10 mouse cellular contexts compared by ENCODE assay signal in genomic region chr5:29772651-29773330, GRCm38 (mm10). TPM values are rescaled to one million over a fixed set of nuclear protein-coding genes. Genes with fewer than 3 reads are reported as not detected.
DNase-seq lines count a peak whose midpoint lies in the region; ATAC-seq and TF ChIP-seq lines count a peak whose summit lies in the region.
"Had no signal": no experiment of that assay in that cellular context is flagged by ENCODE, and none has a peak within 500 bp of the region (broad histone marks: within the 10 kb centered on the region; RNA-seq: fewer than 3 reads in every experiment).

No protein-coding gene starts in this region.

- TF ChIP-seq POLR2A in bone marrow macrophage, adult 2 months (IDR thresholded peaks at IDR 0.05; ENCODE audit: borderline replicate concordance, low read depth, low read length), result no peak

- H3K4me1 ChIP-seq in kidney, embryonic 14.5 days (ENCODE audit: control insufficient read depth, insufficient read depth, low read length), result no peaks in the 10 kb centered on the region
- H3K4me1 ChIP-seq in bone marrow macrophage, adult 2 months (ENCODE audit: control insufficient read depth, insufficient read depth, low read length), result peaks cover 17% of the 10 kb centered on the region
- H3K4me1 ChIP-seq in liver, postnatal 0 days (ENCODE audit: insufficient read depth), result no peaks in the 10 kb centered on the region
- H3K4me1 ChIP-seq: limb, embryonic 10.5 days; midbrain, embryonic 13.5 days had no signal

- 65% methylated on average over 4 of the region's 4 CpGs for WGBS in kidney, embryonic 14.5 days
- WGBS in liver, postnatal 0 days (ENCODE audit: insufficient replicate concordance), result 65% methylated on average over 4 of the region's 4 CpGs

- no peak overlapping the region for H3K9ac ChIP-seq in kidney, embryonic 14.5 days (ENCODE audit: low read depth, low read length)
- H3K9ac ChIP-seq in liver, postnatal 0 days (replicated peaks), result no peak overlapping the region
- H3K9ac ChIP-seq: midbrain, embryonic 13.5 days had no signal

- no peak for TF ChIP-seq CTCF in bone marrow macrophage, adult 2 months (IDR thresholded peaks at IDR 0.05; ENCODE audit: low read depth, low read length)
- TF ChIP-seq CTCF in liver, postnatal 0 days (IDR thresholded peaks at IDR 0.05; ENCODE audit: low read depth), result no peak

- H3K4me3 ChIP-seq in kidney, embryonic 14.5 days (ENCODE audit: low read length), result no peak overlapping the region
- H3K4me3 ChIP-seq in bone marrow macrophage, adult 2 months (ENCODE audit: insufficient read depth, low read length), result no peak overlapping the region
- no peak overlapping the region for H3K4me3 ChIP-seq in liver, postnatal 0 days (ENCODE audit: low read depth, low read length)
- H3K4me3 ChIP-seq: limb, embryonic 10.5 days; midbrain, embryonic 13.5 days had no signal

- 0 out of 2 replicates have a peak, but pooled peaks have one; percentile 40 for ATAC-seq in kidney, embryonic 14.5 days (ENCODE audit: low FRiP score, low TSS enrichment)
- ATAC-seq in liver, postnatal 0 days, result no peak
- ATAC-seq: midbrain, embryonic 13.5 days had no signal

- no peak overlapping the region for H3K4me2 ChIP-seq in kidney, embryonic 14.5 days (replicated peaks; ENCODE audit: low read depth, low read length)
- H3K4me2 ChIP-seq in liver, postnatal 0 days (ENCODE audit: low read depth, low read length), result no peak overlapping the region
- H3K4me2 ChIP-seq: midbrain, embryonic 13.5 days had no signal

- H3K27ac ChIP-seq in kidney, embryonic 14.5 days (ENCODE audit: low read depth, low read length), result no peak overlapping the region
- H3K27ac ChIP-seq in bone marrow macrophage, adult 2 months (ENCODE audit: insufficient read depth, low read depth, low read length), result peak overlapping the region; percentile 60
- no peak overlapping the region for H3K27ac ChIP-seq in liver, postnatal 0 days (ENCODE audit: low read depth)
- H3K27ac ChIP-seq: limb, embryonic 10.5 days; midbrain, embryonic 13.5 days had no signal

- no peaks in the 10 kb centered on the region for H3K9me3 ChIP-seq in kidney, embryonic 14.5 days (ENCODE audit: control insufficient read depth, low read length)
- no peaks in the 10 kb centered on the region for H3K9me3 ChIP-seq in liver, postnatal 0 days (ENCODE audit: low read length)
- H3K9me3 ChIP-seq: limb, embryonic 10.5 days; midbrain, embryonic 13.5 days had no signal

- no peak for TF ChIP-seq EP300 in liver, postnatal 0 days (IDR thresholded peaks at IDR 0.05; ENCODE audit: low read depth)

- H3K36me3 ChIP-seq in kidney, embryonic 14.5 days (ENCODE audit: control insufficient read depth, insufficient read depth, low read length), result peaks cover 26% of the 10 kb centered on the region; the same call in 1 of the 2 replicates
- peaks cover 29% of the 10 kb centered on the region for H3K36me3 ChIP-seq in liver, postnatal 0 days (replicated peaks; ENCODE audit: insufficient read depth, low read length)

- no peaks in the 10 kb centered on the region for H3K27me3 ChIP-seq in kidney, embryonic 14.5 days (ENCODE audit: control insufficient read depth, insufficient read depth, low read length)
- no peaks in the 10 kb centered on the region for H3K27me3 ChIP-seq in liver, postnatal 0 days (ENCODE audit: insufficient read depth, low read length)
- H3K27me3 ChIP-seq: midbrain, embryonic 13.5 days had no signal

- DNase-seq in kidney, adult 18-20 months, result no peak
- DNase-seq in cerebellum, postnatal 14 days, result peak; percentile 66 to 81
- peak; percentile 50 to 60 for DNase-seq in layer of hippocampus, postnatal 14 days (ENCODE audit: low spot score in 2 of 2)
- DNase-seq in liver, postnatal 0 days, result no peak
- no peak for DNase-seq in right cerebral cortex, adult 18-20 months

RNA-seq across cellular contexts. Expression of gene Gm5129, which starts 37.1 kb away (rescaled TPM):
- not detected in 2 replicates for polyA plus RNA-seq in kidney, embryonic 14.5 days (2014; fragmentation: Nextera tagmentation; extraction: Ambion mirVana)
- not detected in 2 replicates for polyA plus RNA-seq in bone marrow macrophage, adult 2 months (2012; ENCODE audit: insufficient read depth, insufficient read length, missing spikeins)
- total RNA-seq in layer of hippocampus, postnatal 14 days (2021), result not detected
- not detected in 2 replicates for polyA plus RNA-seq in liver, postnatal 0 days (2015; fragmentation: Nextera tagmentation; extraction: Ambion mirVana)
- polyA plus RNA-seq: midbrain, embryonic 13.5 days; spleen, adult 2 months had no signal

RNA-seq across cellular contexts. Expression of gene Dnajb6, which starts 37.3 kb away (rescaled TPM):
- polyA plus RNA-seq in kidney, embryonic 14.5 days (2014; fragmentation: Nextera tagmentation; extraction: Ambion mirVana), result 130 and 141 TPM in 2 replicates
- 112 and 123 TPM in 2 replicates for polyA plus RNA-seq in bone marrow macrophage, adult 2 months (2012; ENCODE audit: insufficient read depth, insufficient read length, missing spikeins)
- 100 to 1,000 TPM; 171 to 178 TPM for total RNA-seq in layer of hippocampus, postnatal 14 days (2021)
- polyA plus RNA-seq in liver, postnatal 0 days (2015; fragmentation: Nextera tagmentation; extraction: Ambion mirVana), result 83.0 and 87.4 TPM in 2 replicates

Comparison
In these comparisons a context has a peak if more than half of its experiments do, and no peak if none do; other contexts are left out.
1. DNase-seq: peak in cerebellum, postnatal 14 days (2 of 2) and layer of hippocampus, postnatal 14 days (2 of 2); none in kidney, adult 18-20 months (single experiment), liver, postnatal 0 days (single experiment) and right cerebral cortex, adult 18-20 months (single experiment).